9 mouse cellular contexts compared by ENCODE assay signal in genomic region chr7:46665236-46665635, GRCm38 (mm10). TPM values are rescaled to one million over a fixed set of nuclear protein-coding genes. Genes with fewer than 3 reads are reported as not detected.
A peak's percentile ranks its signal among the peaks of the same experiment; 100 is the strongest.
DNase-seq lines count a peak whose midpoint lies in the region; ATAC-seq lines count a peak whose summit lies in the region.
"Had no signal": no experiment of that assay in that cellular context is flagged by ENCODE, and none has a peak within 500 bp of the region (broad histone marks: within the 10 kb centered on the region; RNA-seq: fewer than 3 reads in every experiment).

No protein-coding gene starts in this region.

- DNase-seq in forebrain, embryonic 14.5 days (ENCODE audit: low spot score), result peak; percentile 48
- peak; percentile 73 for DNase-seq in ZHBTc4 (ENCODE audit: low read depth, low spot score)
- DNase-seq in embryonic facial prominence, embryonic 14.5 days (ENCODE audit: low spot score), result peak; percentile 17
- DNase-seq in neural tube, embryonic 11.5 days (ENCODE audit: low spot score), result peak; percentile 46
- no peak for DNase-seq in ovary, postnatal 14 days (ENCODE audit: low spot score)

- no peaks in the 10 kb centered on the region for H3K9me3 ChIP-seq in forebrain, embryonic 14.5 days (replicated peaks; ENCODE audit: control insufficient read depth, low read length)
- H3K9me3 ChIP-seq in forebrain, embryonic 13.5 days (replicated peaks), result no peaks in the 10 kb centered on the region
- H3K9me3 ChIP-seq in megakaryocyte, embryonic 14.5 days, result no peaks in the 10 kb centered on the region
- no peaks in the 10 kb centered on the region for H3K9me3 ChIP-seq in embryonic facial prominence, embryonic 14.5 days (ENCODE audit: control insufficient read depth, low read length)
- H3K9me3 ChIP-seq in neural tube, embryonic 11.5 days (ENCODE audit: control insufficient read depth, low read length), result no peaks in the 10 kb centered on the region

- no peak overlapping the region for H3K9ac ChIP-seq in forebrain, embryonic 14.5 days (ENCODE audit: low read length)
- no peak overlapping the region for H3K9ac ChIP-seq in forebrain, embryonic 13.5 days
- no peak overlapping the region for H3K9ac ChIP-seq in embryonic facial prominence, embryonic 14.5 days (ENCODE audit: low read depth, low read length)
- H3K9ac ChIP-seq in neural tube, embryonic 11.5 days (ENCODE audit: low read length), result no peak overlapping the region

- peaks cover 3% of the 10 kb centered on the region; the same call in 1 of the 2 replicates for H3K4me1 ChIP-seq in forebrain, embryonic 14.5 days (ENCODE audit: control insufficient read depth, insufficient read depth, low read length)
- H3K4me1 ChIP-seq in forebrain, embryonic 13.5 days, result peaks cover 4% of the 10 kb centered on the region
- peaks cover 20% of the 10 kb centered on the region for H3K4me1 ChIP-seq in megakaryocyte, embryonic 14.5 days
- H3K4me1 ChIP-seq in embryonic facial prominence, embryonic 14.5 days (ENCODE audit: control insufficient read depth, insufficient read depth, low read length), result no peaks in the 10 kb centered on the region
- 0 out of 2 replicates have a peak, but pooled peaks cover 3% of the 10 kb centered on the region for H3K4me1 ChIP-seq in neural tube, embryonic 11.5 days (ENCODE audit: control insufficient read depth, insufficient read depth, low read length)

- no peak overlapping the region for H3K4me2 ChIP-seq in forebrain, embryonic 14.5 days (ENCODE audit: low read length)
- H3K4me2 ChIP-seq in forebrain, embryonic 13.5 days, result no peak overlapping the region
- H3K4me2 ChIP-seq in embryonic facial prominence, embryonic 14.5 days (ENCODE audit: low read depth, low read length), result no peak overlapping the region
- H3K4me2 ChIP-seq in neural tube, embryonic 11.5 days (ENCODE audit: low read depth), result no peak overlapping the region

- no peak overlapping the region for H3K27ac ChIP-seq in forebrain, embryonic 14.5 days (ENCODE audit: low read depth, low read length)
- no peak overlapping the region for H3K27ac ChIP-seq in forebrain, embryonic 13.5 days
- H3K27ac ChIP-seq in embryonic facial prominence, embryonic 14.5 days (replicated peaks; ENCODE audit: low read depth, low read length), result no peak overlapping the region
- no peak overlapping the region for H3K27ac ChIP-seq in neural tube, embryonic 11.5 days (ENCODE audit: low read depth, low read length)

- H3K4me3 ChIP-seq in forebrain, embryonic 14.5 days (ENCODE audit: low read depth, low read length), result no peak overlapping the region
- H3K4me3 ChIP-seq in forebrain, embryonic 13.5 days, result no peak overlapping the region
- peak overlapping the region; percentile 39 for H3K4me3 ChIP-seq in megakaryocyte, embryonic 14.5 days (replicated peaks)
- H3K4me3 ChIP-seq in embryonic facial prominence, embryonic 14.5 days (ENCODE audit: low read depth, low read length), result no peak overlapping the region
- H3K4me3 ChIP-seq in neural tube, embryonic 11.5 days (ENCODE audit: low read depth, low read length), result no peak overlapping the region

- no peak for ATAC-seq in forebrain, embryonic 14.5 days
- no peak for ATAC-seq in forebrain, embryonic 13.5 days
- ATAC-seq in megakaryocyte, adult 5-6 weeks (ENCODE audit: poor library complexity, severe bottlenecking), result no peak
- ATAC-seq in embryonic facial prominence, embryonic 14.5 days (ENCODE audit: low read depth), result no peak
- no peak for ATAC-seq in neural tube, embryonic 11.5 days (ENCODE audit: insufficient read depth, low FRiP score, low TSS enrichment)

- H3K36me3 ChIP-seq in forebrain, embryonic 14.5 days (ENCODE audit: control insufficient read depth, insufficient read depth, low read length), result no peaks in the 10 kb centered on the region
- no peaks in the 10 kb centered on the region for H3K36me3 ChIP-seq in forebrain, embryonic 13.5 days (ENCODE audit: poor library complexity, severe bottlenecking)
- no peaks in the 10 kb centered on the region for H3K36me3 ChIP-seq in megakaryocyte, embryonic 14.5 days (replicated peaks; ENCODE audit: low read length)
- no peaks in the 10 kb centered on the region for H3K36me3 ChIP-seq in embryonic facial prominence, embryonic 14.5 days (ENCODE audit: control insufficient read depth, insufficient read depth, low read length)
- no peaks in the 10 kb centered on the region for H3K36me3 ChIP-seq in neural tube, embryonic 11.5 days (ENCODE audit: control insufficient read depth, insufficient read depth, low read length)

- WGBS in forebrain, embryonic 14.5 days, result 41% methylated on average over 9 of the region's 9 CpGs
- 37% methylated on average over 9 of the region's 9 CpGs for WGBS in forebrain, embryonic 13.5 days
- WGBS in embryonic facial prominence, embryonic 14.5 days, result 38% methylated on average over 9 of the region's 9 CpGs
- 41% methylated on average over 9 of the region's 9 CpGs for WGBS in neural tube, embryonic 11.5 days

- H3K27me3 ChIP-seq in forebrain, embryonic 14.5 days (replicated peaks; ENCODE audit: control insufficient read depth, insufficient read depth, low read length), result 0 out of 2 replicates have a peak, but pooled peaks cover 2% of the 10 kb centered on the region
- H3K27me3 ChIP-seq in forebrain, embryonic 13.5 days, result peaks cover 30% of the 10 kb centered on the region
- peaks cover 64% of the 10 kb centered on the region for H3K27me3 ChIP-seq in megakaryocyte, embryonic 14.5 days (replicated peaks)
- peaks cover 20% of the 10 kb centered on the region; the same call in 1 of the 2 replicates for H3K27me3 ChIP-seq in embryonic facial prominence, embryonic 14.5 days (replicated peaks; ENCODE audit: control insufficient read depth, insufficient read depth, low read length)
- no peaks in the 10 kb centered on the region; the same call in 1 of the 2 replicates for H3K27me3 ChIP-seq in neural tube, embryonic 11.5 days (ENCODE audit: control insufficient read depth, insufficient read depth, low read length)

RNA-seq across cellular contexts. Expression of gene Tph1, which starts 7.1 kb away (rescaled TPM):
- polyA plus RNA-seq in forebrain, embryonic 14.5 days (2014; fragmentation: Nextera tagmentation; extraction: Ambion mirVana), result 0.41 and 0.46 TPM in 2 replicates
- 0.21 and 0.28 TPM in 2 replicates for polyA plus RNA-seq in forebrain, embryonic 13.5 days (2015; fragmentation: Nextera tagmentation; extraction: Ambion mirVana)
- 0.11 TPM in 1 of 2 replicates, not detected in the other for polyA plus RNA-seq in megakaryocyte, embryonic 14.5 days (2012; ENCODE audit: insufficient read depth, low replicate concordance)
- total RNA-seq in megakaryocyte, adult 5-6 weeks (2015), result not detected in 2 replicates
- not detected in 2 replicates for total RNA-seq in megakaryocyte, adult 5-6 weeks (2017)
- polyA plus RNA-seq in embryonic facial prominence, embryonic 14.5 days (2014; fragmentation: Nextera tagmentation; extraction: Ambion mirVana), result 0.83 and 1.9 TPM in 2 replicates
- 0.76 and 1.0 TPM in 2 replicates for polyA plus RNA-seq in neural tube, embryonic 11.5 days (2014; fragmentation: Nextera tagmentation; extraction: Ambion mirVana)

RNA-seq across cellular contexts. Expression of gene Sergef, which starts 25.6 kb away (rescaled TPM):
- 23.4 and 26.1 TPM in 2 replicates for polyA plus RNA-seq in forebrain, embryonic 14.5 days (2014; fragmentation: Nextera tagmentation; extraction: Ambion mirVana)
- 25.0 and 26.6 TPM in 2 replicates for polyA plus RNA-seq in forebrain, embryonic 13.5 days (2015; fragmentation: Nextera tagmentation; extraction: Ambion mirVana)
- polyA plus RNA-seq in megakaryocyte, embryonic 14.5 days (2012; ENCODE audit: insufficient read depth, low replicate concordance), result 2.4 TPM in 1 of 2 replicates, not detected in the other
- 4.1 and 8.3 TPM in 2 replicates for total RNA-seq in megakaryocyte, adult 5-6 weeks (2015)
- total RNA-seq in megakaryocyte, adult 5-6 weeks (2017), result 8.3 and 9.3 TPM in 2 replicates
- polyA plus RNA-seq in embryonic facial prominence, embryonic 14.5 days (2014; fragmentation: Nextera tagmentation; extraction: Ambion mirVana), result 12.3 and 14.3 TPM in 2 replicates
- 13.5 and 16.8 TPM in 2 replicates for polyA plus RNA-seq in neural tube, embryonic 11.5 days (2014; fragmentation: Nextera tagmentation; extraction: Ambion mirVana)

RNA-seq across cellular contexts. Expression of gene Saal1, which starts 45.2 kb away (rescaled TPM):
- 24.4 and 25.2 TPM in 2 replicates for polyA plus RNA-seq in forebrain, embryonic 14.5 days (2014; fragmentation: Nextera tagmentation; extraction: Ambion mirVana)
- polyA plus RNA-seq in forebrain, embryonic 13.5 days (2015; fragmentation: Nextera tagmentation; extraction: Ambion mirVana), result 28.1 and 29.2 TPM in 2 replicates
- polyA plus RNA-seq in megakaryocyte, embryonic 14.5 days (2012; ENCODE audit: insufficient read depth, low replicate concordance), result 2.7 TPM in 1 of 2 replicates, not detected in the other
- 12.1 and 12.3 TPM in 2 replicates for total RNA-seq in megakaryocyte, adult 5-6 weeks (2015)
- total RNA-seq in megakaryocyte, adult 5-6 weeks (2017), result 9.9 and 12.5 TPM in 2 replicates
- 26.8 and 31.5 TPM in 2 replicates for polyA plus RNA-seq in embryonic facial prominence, embryonic 14.5 days (2014; fragmentation: Nextera tagmentation; extraction: Ambion mirVana)
- 39.1 and 40.3 TPM in 2 replicates for polyA plus RNA-seq in neural tube, embryonic 11.5 days (2014; fragmentation: Nextera tagmentation; extraction: Ambion mirVana)

RNA-seq across cellular contexts. Expression of gene Saa3, which starts 50.3 kb away (rescaled TPM):
- polyA plus RNA-seq in forebrain, embryonic 14.5 days (2014; fragmentation: Nextera tagmentation; extraction: Ambion mirVana), result 0.34 TPM in 1 of 2 replicates, not detected in the other
- polyA plus RNA-seq in forebrain, embryonic 13.5 days (2015; fragmentation: Nextera tagmentation; extraction: Ambion mirVana), result 0.28 TPM in 1 of 2 replicates, not detected in the other
- polyA plus RNA-seq in megakaryocyte, embryonic 14.5 days (2012; ENCODE audit: insufficient read depth, low replicate concordance), result 99.8 TPM in 1 of 2 replicates, not detected in the other
- 0.52 and 0.87 TPM in 2 replicates for total RNA-seq in megakaryocyte, adult 5-6 weeks (2015)
- 1.8 and 2.0 TPM in 2 replicates for total RNA-seq in megakaryocyte, adult 5-6 weeks (2017)
- polyA plus RNA-seq in embryonic facial prominence, embryonic 14.5 days (2014; fragmentation: Nextera tagmentation; extraction: Ambion mirVana), result 0.61 TPM in 1 of 2 replicates, not detected in the other
- 0.41 TPM in 1 of 2 replicates, not detected in the other for polyA plus RNA-seq in neural tube, embryonic 11.5 days (2014; fragmentation: Nextera tagmentation; extraction: Ambion mirVana)
- total RNA-seq: layer of hippocampus, adult 18-20 months had no signal
